Mouse (Mus musculus) layer of hippocampus, adult 11-12 months (tissue): ENCODE measurements around the gene Ryr2.
A peak's percentile ranks its signal among the peaks of the same experiment; 100 is the strongest.
"Not testable (repeated sequence)": the region's sequence is repeated elsewhere in the genome, so short reads cannot be mapped to it uniquely, and the experiment has no call there.

Source experiments
- DNase-seq: peaks from one replicate; pipeline ENCODE4 v3.0.0; 2022; ENCODE audit warnings: low spot score

Gene Ryr2

GRCm38 (mm10) chr13:11772173-11772572 is 334.6 kb downstream of the Ryr2 start:
- DNase-seq, result no peak

DNA sequence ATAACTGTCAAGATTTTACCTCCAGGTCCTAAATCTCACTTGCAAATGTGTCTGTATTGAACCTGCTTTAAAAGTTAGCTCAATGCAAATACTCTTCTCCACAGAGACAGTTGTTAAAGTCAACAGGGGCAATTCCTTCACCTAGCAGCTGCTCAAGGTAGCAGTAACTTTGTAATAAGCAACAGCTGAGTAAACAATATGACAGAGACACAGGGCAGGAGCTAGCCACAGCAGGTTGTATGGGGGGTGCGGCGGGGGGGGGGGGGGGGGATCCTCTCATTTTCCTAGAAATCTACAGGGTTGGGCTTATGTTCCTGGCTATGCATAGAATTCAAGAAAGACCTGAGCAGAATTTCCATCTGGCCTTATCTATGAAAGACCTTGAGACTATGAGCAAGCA is 339.8 kb downstream of the Ryr2 start:
- no peak for DNase-seq

DNA sequence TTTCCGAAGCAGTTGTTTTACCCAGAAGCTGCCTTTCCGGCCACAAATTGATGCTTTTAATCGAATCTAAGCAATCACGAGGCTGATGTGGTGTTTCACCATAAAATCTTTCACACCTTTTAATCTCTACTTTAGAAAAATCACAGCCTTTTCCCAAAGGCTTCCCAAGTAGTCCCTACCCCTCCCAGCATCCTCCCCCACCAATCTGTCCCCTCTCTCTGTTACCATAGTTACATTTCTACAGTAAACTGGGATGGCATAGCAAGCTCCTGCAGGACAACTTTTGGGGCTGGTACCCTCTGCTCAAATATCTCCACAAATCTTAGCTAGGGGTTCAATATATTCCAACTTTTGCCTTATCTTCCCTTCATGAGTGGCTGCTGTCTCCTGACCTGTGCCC is 342.8 kb downstream of the Ryr2 start:
- peak; percentile 28 for DNase-seq

- peak; percentile 65 for DNase-seq
Measured at GRCm38 (mm10) chr13:11763104-11763503, 343.6 kb downstream of the Ryr2 start.

GRCm38 (mm10) chr13:11757894-11758293 is 348.9 kb downstream of the Ryr2 start:
- DNase-seq, result peak; percentile 34

- DNase-seq, result no peak
Measured at GRCm38 (mm10) chr13:11745479-11745878, 361.3 kb downstream of the Ryr2 start.

DNA sequence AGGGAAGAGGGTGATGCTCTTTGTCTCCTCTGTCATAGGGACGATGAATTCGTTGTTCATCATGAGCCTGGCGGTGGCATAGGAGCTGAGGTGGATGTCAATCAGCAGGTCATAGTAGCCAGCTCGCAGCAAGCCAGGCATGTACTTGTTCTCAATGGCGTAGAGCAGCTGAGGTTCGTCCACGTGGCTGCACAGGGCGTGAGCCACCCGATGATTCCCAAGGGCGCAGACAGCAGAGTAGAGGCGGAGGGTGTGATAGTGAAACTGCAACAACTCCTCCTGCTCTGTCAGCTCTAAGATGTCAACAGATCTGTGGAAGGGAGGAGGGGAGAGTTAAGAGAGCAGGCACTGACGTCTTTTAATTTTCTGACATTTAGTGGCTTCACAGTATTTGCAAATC is 368.5 kb downstream of the Ryr2 start:
- no peak for DNase-seq

DNA sequence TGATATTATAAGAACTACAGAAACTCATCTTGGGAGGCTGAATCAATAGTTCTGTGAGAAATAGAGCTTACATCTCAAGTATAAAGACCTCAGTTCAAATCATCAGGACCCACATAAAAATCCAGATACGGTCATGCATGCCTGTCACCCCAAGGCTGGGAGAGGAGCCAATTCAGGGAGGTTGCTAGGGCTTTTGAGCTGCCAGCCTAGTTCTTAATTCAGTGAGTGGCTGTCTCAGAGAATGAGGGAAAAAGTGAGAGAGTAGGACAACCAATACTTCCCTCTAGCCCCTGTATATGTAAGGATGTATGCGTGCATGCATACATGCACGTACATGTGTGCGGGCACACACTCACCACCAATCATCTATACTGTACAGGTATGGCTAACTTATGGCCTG is 390.5 kb downstream of the Ryr2 start:
- no peak for DNase-seq

DNA sequence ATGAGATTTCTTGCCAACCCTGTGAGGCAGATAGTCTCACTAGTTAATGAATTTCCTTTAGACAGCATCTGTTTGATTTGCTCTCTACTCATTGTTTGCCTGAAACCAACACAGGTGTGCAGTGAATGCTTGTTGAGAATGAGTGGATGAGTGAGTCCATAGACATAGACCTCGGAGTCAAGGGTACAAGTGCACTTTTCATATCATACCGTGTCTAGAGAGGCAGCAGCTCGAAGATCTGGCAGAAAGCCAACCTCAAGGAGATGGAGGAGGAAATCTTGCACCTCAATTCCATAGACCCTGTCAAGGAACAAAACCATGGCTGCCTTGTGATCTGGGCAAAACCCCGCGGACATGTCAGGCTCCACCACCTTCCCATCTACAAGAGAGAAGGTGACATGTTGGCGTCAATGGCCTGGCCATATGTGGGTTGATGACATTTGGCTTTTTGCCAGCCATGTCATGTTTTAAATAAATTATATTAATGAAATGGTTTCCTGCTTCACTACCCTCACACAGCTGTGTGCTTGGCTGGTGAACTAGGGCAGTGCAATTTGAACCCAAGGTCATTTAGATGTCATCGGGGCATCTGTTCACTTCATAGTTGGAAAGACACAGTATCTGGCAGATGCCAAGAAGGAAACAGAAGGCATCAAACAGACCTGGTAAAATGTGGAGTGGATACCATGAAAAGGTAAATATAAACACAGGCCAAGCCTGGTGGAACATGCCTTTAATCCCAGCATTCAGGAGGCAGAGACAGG is 396.9 kb downstream of the Ryr2 start:
- no peak for DNase-seq

DNA sequence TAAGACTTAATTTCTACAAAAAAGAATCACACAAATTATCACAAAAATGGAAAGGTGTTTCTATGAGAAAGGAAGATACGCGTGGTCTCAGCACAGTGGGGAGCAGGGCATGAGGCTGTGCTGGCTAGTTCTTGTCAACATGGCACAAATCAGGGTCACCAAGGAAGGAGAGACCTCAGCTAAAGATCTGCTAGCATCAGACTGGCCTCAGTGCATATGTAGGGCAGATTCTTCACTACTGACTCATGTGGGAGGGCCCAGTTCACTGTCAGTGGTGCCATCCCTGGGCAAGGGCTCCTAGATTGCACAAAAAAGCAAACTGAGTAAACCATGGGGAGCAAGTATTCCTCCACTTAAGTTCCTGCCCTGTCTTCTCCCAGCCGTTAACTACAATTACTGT is 405.0 kb downstream of the Ryr2 start:
- DNase-seq, result no peak

DNA sequence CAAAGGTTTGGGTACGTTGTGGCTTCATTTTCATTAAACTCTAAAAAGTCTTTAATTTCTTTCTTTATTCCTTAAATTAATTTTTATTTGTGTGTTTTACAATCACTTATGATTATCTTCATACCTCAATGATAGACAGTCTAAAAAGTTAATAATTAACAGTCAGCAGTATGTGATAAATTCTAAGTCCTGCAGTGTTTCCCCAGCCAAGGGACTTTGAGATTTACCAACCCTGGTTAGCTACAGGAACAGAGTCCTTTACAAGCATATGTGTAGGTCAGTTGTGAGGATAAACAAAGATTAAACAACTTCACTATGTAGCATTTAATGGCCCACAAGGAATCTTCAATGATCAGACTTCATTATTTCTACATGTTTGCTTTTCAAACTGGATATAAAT is 410.2 kb downstream of the Ryr2 start:
- no peak for DNase-seq

DNA sequence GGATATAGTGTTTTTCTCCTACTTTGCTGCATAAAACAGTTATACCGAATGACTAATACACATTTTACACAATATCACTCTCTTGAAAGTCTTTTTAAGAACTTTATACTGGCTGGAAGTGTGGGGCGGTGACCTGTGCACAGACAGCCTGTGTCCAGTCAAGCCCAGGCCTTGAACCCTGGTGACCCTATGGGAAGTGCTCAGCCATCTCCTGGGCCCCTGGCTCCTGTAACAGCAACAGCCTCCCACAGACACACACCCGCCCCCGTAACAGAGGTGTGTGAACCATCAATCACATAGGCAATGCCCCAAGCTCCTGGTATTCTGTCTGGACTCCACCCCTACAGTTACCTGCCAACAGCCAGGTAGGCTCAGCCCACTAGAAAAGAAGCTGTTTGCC is 424.9 kb downstream of the Ryr2 start:
- no peak for DNase-seq

DNA sequence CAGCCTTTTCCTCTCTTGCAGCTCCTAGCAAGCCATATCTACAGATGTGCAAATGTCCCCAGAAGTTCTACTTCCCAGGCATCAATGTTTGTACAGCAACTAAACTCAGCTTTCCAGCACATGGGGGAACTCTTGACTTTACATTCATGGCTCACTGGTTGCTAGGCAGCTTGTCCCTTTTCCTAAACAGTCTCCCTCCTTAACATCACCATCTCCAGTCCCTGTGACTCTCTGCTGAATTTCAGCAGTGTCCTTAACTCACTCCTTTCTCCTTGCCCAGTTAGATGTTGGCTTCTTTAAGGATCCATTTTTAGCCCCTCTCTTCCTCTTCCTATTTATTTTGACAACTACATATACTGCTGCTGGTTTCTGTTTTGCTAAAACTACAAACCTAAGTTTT is 443.9 kb downstream of the Ryr2 start:
- DNase-seq, result no peak

- DNase-seq, result no peak
Measured at GRCm38 (mm10) chr13:11644846-11645245, 461.9 kb downstream of the Ryr2 start.

DNA sequence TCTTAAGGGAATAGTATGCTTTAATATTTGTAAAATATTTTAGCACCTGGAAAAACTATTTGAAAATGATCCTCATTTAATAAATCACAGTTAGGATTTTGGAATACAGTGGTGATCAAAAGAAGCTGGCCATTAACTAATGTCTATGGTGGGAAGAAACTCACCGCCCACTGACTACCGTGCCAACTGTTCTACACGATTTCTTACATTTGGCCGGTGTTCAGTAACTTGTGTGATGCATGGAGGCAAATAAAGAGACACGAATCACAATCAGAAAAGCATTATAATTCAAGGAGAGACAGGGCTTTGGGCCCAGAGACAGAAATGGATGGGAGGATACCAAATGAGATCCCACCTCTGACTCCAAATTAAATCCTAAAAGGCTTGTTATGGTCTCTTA is 470.4 kb downstream of the Ryr2 start:
- peak; percentile 53 for DNase-seq

- no peak for DNase-seq
Measured at GRCm38 (mm10) chr13:11624513-11624912, 482.2 kb downstream of the Ryr2 start.

DNA sequence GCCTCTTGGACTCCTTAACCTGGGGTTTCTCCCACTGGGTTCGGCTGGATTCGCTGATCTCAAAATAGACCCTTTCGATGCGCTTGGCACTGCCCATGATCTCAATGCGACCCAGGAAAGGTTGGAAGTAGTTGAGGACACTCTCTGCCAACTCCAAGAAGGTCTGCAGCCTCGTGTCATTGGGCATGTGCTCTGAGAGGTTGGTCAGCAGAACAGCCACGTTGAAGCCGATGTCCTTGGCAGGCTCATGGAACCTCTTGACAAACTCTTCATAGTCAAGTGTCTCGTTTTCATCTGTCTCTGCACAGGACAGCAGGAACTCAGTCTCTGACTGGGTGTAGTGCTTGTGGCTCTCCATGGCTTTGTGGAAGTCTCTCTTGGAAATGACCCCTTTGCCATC is 511.3 kb downstream of the Ryr2 start:
- no peak for DNase-seq

DNA sequence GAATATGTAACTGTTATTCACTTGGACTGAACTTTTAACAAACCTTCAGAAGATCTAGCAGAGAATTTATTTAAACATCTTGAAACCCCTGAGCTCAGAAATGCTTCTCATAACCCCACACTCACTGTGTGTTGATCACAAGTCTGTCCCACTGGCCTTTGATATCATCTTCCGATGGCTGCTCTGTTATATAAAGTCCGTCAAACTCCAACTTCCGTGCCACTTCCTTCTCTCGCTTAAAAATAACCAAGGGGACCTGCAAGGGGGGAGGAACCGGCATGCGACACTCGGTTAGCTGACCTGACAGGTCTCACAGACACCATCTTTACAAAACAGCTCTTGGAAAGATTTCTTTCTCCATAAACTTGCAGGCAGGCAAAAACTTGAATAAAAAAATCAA is 521.5 kb downstream of the Ryr2 start:
- no peak for DNase-seq

DNA sequence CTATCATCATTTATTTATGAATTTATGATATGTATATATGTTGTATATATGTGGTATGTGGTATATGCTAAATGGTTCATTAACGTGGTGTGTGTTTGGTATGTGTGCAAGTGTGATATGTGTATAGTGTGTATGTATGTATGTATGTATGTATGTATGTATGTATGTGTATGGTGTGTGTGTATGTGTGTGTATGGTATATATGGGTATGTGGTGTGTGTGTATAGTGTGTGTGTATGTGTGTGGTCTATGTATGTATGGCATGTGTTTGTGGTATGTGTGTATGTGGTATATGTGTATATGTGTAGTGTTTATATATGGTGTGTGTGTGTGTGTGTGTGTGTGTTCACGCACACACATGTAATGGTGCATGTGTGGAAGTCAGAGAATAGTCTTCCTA is 534.2 kb downstream of the Ryr2 start:
- DNase-seq, result no peak

- DNase-seq, result no peak
Measured at GRCm38 (mm10) chr13:11567376-11567775, 539.4 kb downstream of the Ryr2 start.

GRCm38 (mm10) chr13:11566486-11566885 is 540.3 kb downstream of the Ryr2 start:
- DNase-seq, result no peak

DNA sequence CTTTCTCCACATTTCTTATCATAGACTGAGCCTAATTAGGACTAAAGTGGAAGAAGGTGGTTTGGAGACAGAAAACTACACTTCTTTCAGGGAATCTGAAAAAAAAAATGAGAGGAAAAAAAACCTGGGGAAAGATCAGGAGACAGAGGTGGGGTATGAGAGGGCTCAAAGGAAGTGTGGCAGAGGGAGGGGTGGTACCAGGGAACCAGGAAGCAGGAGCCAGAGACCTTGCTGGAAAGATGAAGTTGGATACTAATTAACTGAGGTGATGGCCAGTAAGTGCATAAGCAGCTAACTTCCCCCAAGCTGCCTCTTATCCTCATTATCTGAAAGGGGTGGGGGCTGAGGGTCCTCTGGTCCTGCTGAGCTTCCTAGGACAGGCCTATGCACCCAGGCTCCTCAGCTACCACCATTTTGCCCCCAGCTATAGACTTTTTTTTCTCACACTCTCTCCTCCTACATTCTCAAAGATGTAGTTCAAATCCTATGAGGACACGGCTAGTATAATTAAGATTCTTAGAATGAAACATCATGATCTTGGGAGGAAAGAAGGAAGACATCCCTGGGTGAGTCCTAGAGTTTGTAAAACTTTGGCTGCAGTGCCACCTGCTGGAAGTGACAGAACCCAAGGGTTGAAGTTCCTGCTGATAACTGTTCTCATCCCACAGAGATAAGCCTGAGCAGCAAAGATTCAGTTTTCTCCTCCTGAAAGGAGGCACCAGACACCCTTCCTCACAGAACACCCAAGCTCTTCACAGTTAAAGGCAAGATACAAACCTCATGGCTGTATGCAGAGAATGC is 543.3 kb downstream of the Ryr2 start:
- peak; percentile 65 for DNase-seq

GRCm38 (mm10) chr13:11549644-11550043 is 557.1 kb downstream of the Ryr2 start:
- no peak for DNase-seq

DNA sequence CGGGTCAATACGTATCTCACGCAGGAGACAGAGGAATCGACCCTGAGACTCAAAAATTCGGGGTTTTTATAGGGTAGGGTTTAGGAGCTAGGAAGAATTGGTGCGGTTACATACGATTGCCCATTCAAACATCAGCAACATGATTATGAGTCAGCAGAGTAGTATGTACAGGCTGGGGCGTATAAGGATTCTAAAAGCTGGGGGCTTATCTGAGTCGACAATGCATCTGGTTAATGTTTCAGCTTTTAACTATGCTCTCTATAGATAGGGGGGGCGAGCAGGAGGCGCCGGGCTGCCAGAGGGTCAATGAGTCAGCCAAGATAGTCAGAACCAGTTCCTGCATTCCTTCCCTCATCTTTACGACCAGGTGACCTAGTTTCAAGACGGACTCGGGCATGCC is 557.6 kb downstream of the Ryr2 start:
- not testable (repeated sequence) for DNase-seq
